Mouse (Mus musculus) midbrain, embryonic 11.5 days (tissue): ENCODE data around the gene Atp1b4. TPM values are rescaled to one million over a fixed set of nuclear protein-coding genes. Genes with fewer than 3 reads are reported as not detected.

ENCODE experiments used
- ATAC-seq: fragments of 200-750 bp; cut with Nextera tagmentation; 2 replicates; pipeline ENCODE4 v1.8.0; 2017; ENCODE audit warnings: moderate TSS enrichment, moderate library complexity; ENCODE audit not compliant: low FRiP score
- DNase-seq: peaks from one replicate; pipeline ENCODE4 v3.0.0; 2015; ENCODE audit warnings: low spot score; ENCODE audit errors: missing footprints
- H3K27ac ChIP-seq: fragments of 300-500 bp; sonication (generic); 2 replicates; pipeline ENCODE4 v1.5.1; 2014; ENCODE audit warnings: low read depth, low read length
- H3K27me3 ChIP-seq: fragments of 300-500 bp; sonication (generic); 2 replicates; pipeline ENCODE4 v1.6.1; 2014; ENCODE audit warnings: mild to moderate bottlenecking, low read length, moderate library complexity, mixed read lengths; ENCODE audit not compliant: control insufficient read depth, insufficient read depth
- H3K36me3 ChIP-seq: fragments of 300-500 bp; sonication (generic); 2 replicates; pipeline ENCODE4 v1.6.1; 2014; ENCODE audit warnings: mild to moderate bottlenecking, low read length, moderate library complexity, mixed read lengths; ENCODE audit not compliant: control insufficient read depth, insufficient read depth
- H3K4me1 ChIP-seq: fragments of 300-500 bp; sonication (generic); 2 replicates; pipeline ENCODE4 v1.6.1; 2014; ENCODE audit warnings: low read length; ENCODE audit not compliant: control insufficient read depth, insufficient read depth
- H3K4me2 ChIP-seq: fragments of 300-500 bp; sonication (generic); 2 replicates; pipeline ENCODE4 v1.6.1; 2014; ENCODE audit warnings: mild to moderate bottlenecking, moderate library complexity
- H3K4me3 ChIP-seq: fragments of 300-500 bp; sonication (generic); 2 replicates; pipeline ENCODE4 v1.5.1; 2014; ENCODE audit warnings: low read depth, low read length
- H3K9ac ChIP-seq: fragments of 300-500 bp; sonication (generic); 2 replicates; pipeline ENCODE4 v1.6.1; 2014; ENCODE audit warnings: low read length
- H3K9me3 ChIP-seq: fragments of 300-500 bp; sonication (generic); 2 replicates; pipeline ENCODE4 v1.6.1; 2016; ENCODE audit warnings: low read length; ENCODE audit not compliant: control insufficient read depth
- WGBS: fragments of 180-500 bp; shearing (Covaris S2); extraction: QIAGEN DNeasy Blood & Tissue Kit; methylation state at CpG from one replicate; pipeline ENCODE4 v1.1.7; 2014; 5-methylcytosine and 5-hydroxymethylcytosine counted together
- polyA plus RNA-seq: library from polyadenylated mRNA; unstranded; fragments of >200 nt; fragmentation: Nextera tagmentation; extraction: Ambion mirVana; gene quantifications from 2 replicates; pipeline ENCODE4 v1.2.1, GENCODE M21; 2014

Gene Atp1b4
- polyA plus RNA-seq: not detected in 2 replicates

DNA sequence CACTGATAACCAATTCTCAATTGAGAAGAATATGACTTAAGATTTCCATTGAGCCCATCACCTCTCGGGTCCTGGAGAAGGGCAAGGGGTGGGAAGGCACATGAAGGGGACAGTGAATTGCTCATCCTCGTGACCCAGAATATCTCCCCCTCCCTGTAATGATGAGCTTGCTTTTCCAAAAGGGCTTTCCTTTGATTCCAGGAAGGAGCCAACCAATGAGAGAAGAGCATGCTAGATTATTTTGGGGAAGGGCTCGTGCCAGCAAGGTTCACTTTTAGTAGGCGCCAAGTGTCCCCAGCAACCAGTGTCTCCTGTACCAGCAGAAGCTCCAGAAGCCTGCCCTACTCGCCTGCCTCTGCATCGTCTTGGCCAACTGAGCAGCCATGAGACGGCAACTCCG, at the start of gene Atp1b4:
Atp1b4 (plus strand) TSS at position 301 of the 400 bp plus-strand sequence.
- 89% methylated on average over 8 of the region's 8 CpGs for WGBS

DNA sequence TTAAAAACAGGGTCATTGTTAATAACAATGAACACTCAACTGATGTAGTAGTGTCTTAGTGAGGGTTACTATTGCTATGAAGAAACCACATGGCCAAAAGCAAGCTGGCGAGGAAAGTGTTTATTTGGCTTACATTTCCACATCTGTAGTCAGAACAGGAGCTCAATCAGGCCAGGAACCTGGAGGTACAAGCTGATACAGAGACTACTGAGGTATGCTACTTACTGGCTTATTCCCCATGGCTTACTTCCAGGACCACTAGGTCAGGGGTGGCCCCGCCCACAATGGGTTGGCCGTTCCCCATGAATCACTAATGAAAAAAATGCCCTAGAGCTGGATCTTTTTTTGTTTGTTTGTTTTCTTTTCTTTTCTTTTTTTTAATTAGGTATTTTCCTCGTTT, 7.4 kb upstream of the Atp1b4 start:
- Histone ChIP-seq H3K4me2 (no peak overlapping the region), H3K27ac (no peak overlapping the region), H3K9me3 (no peaks in the 10 kb centered on the region), H3K4me1 (peaks cover 2% of the 10 kb centered on the region; the same call in 1 of the 2 replicates), H3K36me3 (no peaks in the 10 kb centered on the region), H3K27me3 (no peaks in the 10 kb centered on the region), H3K4me3 (no peak overlapping the region), H3K9ac (no peak overlapping the region)
- no peak for DNase-seq
- WGBS: 66% methylated on average over 4 of the region's 4 CpGs
- ATAC-seq: no peak

More for the DNA sequence above, at the start of gene Atp1b4:
- Histone ChIP-seq H3K4me2 (no peak within 1 kb of the TSS), H3K27ac (no peak within 1 kb of the TSS), H3K36me3 (no peaks in the 10 kb centered on the region), H3K9me3 (no peaks in the 10 kb centered on the region), H3K4me3 (no peak within 1 kb of the TSS), H3K27me3 (no peaks in the 10 kb centered on the region), H3K4me1 (peaks cover 5% of the 10 kb centered on the region; the same call in 1 of the 2 replicates), H3K9ac (no peak within 1 kb of the TSS)
- DNase-seq (no peak), ATAC-seq (no peak)

DNA sequence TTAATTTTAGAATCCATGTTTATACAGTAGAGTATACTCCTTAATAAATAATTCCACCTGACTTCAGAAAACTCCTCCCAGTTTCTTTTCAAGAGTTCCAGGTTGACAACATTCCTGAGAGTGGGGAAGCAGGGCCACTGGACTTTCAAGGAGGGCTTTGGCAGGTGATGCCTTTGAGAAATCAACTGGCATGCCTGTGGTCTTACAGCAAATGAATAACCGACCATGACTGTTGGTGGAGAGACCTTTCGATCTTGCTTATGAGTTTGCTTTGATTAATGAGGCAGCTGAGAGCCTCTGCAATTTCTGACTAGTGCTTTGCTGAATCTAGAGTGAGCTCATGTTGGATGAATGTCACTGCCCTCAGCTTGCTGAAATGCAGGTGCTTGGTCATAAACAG, 4.9 kb upstream of the Atp1b4 start:
- Histone ChIP-seq H3K4me2 (no peak overlapping the region), H3K9me3 (no peaks in the 10 kb centered on the region), H3K27ac (no peak overlapping the region), H3K4me1 (peaks cover 5% of the 10 kb centered on the region; the same call in 1 of the 2 replicates), H3K4me3 (no peak overlapping the region), H3K27me3 (no peaks in the 10 kb centered on the region), H3K36me3 (no peaks in the 10 kb centered on the region), H3K9ac (no peak overlapping the region)
- DNase-seq: no peak
- ATAC-seq: no peak
- WGBS: 80% methylated on average over 2 of the region's 2 CpGs

DNA sequence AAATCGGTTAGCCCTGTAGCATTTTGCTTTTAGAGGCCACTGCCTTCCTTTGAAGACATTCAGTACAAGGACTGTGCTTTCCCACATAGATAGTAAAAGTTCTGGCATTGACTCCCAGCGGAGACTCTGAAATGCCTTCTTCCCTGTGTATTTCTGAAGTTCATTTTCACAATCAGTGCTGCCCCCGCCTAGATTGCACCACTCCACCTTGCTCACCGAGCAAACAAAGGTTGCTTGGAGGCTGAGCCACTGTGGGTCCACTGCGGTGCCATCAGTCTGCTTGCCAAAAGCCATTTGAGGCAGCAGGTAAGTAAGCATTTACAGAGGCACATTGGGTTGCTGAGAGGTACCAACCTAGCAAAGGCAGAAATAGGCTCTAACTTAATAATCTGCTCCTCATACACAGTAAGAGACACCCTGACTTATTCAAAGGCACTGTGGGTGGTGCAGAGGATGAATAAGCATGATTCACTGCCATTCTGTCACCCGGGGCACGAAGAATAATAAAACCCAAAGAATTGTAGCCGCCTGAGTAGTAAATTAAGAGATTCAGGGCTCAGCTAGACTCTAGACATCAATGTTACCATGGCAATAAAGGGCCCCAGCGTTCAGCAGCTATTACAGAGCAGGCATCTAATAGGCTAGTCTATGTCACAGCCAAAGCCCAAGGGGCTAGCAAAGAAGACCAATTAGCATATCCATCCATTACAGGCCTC, 2.9 kb upstream of the Atp1b4 start:
- H3K27ac ChIP-seq: no peak overlapping the region; the same call in 1 of the 2 replicates
- no peaks in the 10 kb centered on the region for H3K27me3 ChIP-seq
- H3K4me1 ChIP-seq: peaks cover 5% of the 10 kb centered on the region; the same call in 1 of the 2 replicates
- no peaks in the 10 kb centered on the region for H3K36me3 ChIP-seq
- WGBS: 48% methylated on average over 9 of the region's 9 CpGs
- DNase-seq: no peak
- ATAC-seq: peak; percentile 98
- H3K9ac ChIP-seq: no peak overlapping the region
- no peak overlapping the region for H3K4me2 ChIP-seq
- H3K9me3 ChIP-seq: no peaks in the 10 kb centered on the region
- H3K4me3 ChIP-seq: no peak overlapping the region

DNA sequence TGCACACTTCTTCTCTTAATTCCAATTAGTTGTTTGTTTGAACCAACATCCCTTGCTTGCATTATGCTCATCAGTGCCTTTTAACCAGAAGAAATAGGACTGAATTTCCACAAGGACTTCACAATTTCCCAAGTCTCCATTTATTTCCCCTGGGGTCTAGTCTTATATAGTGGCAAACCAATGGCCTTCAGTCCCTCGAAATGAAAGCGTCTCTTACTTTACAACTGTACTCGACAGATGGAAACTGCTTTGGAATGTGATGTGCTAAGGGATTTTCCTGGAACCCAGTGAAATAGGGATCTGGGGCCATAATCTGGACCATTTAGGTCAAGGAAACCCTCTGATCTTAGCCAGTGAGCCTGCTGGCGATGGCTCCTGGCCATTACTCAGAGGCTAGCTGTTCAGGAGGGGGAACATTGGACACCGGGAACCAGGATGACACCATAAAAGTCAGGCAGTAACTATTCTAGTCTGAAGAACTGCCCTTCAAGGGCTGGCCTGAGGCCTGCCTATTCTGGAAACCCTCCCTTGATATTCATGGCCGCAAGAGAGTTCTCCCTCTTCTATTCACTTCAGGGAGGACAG, 2.3 kb upstream of the Atp1b4 start:
- H3K4me2 ChIP-seq: no peak overlapping the region
- ATAC-seq (peak; percentile 31; the same call in 1 of the 2 replicates), DNase-seq (peak; percentile 82)
- H3K27ac ChIP-seq: no peak overlapping the region; the same call in 1 of the 2 replicates
- H3K9ac ChIP-seq: no peak overlapping the region
- H3K27me3 ChIP-seq: no peaks in the 10 kb centered on the region
- WGBS: 84% methylated on average over 6 of the region's 6 CpGs
- H3K4me3 ChIP-seq: no peak overlapping the region
- no peaks in the 10 kb centered on the region for H3K9me3 ChIP-seq
- H3K36me3 ChIP-seq: no peaks in the 10 kb centered on the region
- H3K4me1 ChIP-seq: peaks cover 5% of the 10 kb centered on the region; the same call in 1 of the 2 replicates

DNA sequence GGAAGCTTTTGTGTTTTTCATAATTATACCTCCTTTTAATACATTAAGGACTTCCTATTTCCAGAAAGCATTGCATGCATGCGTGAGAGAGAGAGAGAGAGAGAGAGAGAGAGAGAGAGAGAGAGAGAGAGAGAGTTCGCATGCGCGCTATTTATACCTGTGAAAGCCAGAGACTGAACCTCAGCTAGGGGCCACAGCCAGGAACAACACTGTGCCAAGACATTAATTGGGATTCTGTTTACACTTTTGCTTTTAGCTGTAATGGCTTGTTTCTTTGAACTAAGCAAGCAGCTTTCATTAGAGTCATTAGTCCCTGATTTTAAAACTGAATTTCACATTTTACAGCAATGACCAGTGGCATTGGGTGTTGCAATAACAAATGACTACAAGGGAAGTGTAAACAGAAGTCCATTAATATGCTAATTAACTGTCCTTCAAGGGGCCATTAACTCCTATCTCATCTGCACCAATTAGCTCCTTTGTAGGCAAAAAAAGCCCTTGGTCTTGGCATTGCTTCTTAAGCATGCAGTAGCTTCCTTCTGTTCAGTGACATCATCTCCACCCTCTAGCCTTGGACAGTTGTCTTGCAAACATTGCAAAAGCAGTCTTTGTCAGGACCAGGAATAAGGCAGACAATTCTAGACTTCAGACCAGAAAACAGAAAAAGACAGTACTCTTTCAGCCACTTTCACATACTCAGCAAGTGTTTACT, 14.9 kb downstream of the Atp1b4 start:
- no peak for DNase-seq
- 62% methylated on average over 4 of the region's 4 CpGs for WGBS

DNA sequence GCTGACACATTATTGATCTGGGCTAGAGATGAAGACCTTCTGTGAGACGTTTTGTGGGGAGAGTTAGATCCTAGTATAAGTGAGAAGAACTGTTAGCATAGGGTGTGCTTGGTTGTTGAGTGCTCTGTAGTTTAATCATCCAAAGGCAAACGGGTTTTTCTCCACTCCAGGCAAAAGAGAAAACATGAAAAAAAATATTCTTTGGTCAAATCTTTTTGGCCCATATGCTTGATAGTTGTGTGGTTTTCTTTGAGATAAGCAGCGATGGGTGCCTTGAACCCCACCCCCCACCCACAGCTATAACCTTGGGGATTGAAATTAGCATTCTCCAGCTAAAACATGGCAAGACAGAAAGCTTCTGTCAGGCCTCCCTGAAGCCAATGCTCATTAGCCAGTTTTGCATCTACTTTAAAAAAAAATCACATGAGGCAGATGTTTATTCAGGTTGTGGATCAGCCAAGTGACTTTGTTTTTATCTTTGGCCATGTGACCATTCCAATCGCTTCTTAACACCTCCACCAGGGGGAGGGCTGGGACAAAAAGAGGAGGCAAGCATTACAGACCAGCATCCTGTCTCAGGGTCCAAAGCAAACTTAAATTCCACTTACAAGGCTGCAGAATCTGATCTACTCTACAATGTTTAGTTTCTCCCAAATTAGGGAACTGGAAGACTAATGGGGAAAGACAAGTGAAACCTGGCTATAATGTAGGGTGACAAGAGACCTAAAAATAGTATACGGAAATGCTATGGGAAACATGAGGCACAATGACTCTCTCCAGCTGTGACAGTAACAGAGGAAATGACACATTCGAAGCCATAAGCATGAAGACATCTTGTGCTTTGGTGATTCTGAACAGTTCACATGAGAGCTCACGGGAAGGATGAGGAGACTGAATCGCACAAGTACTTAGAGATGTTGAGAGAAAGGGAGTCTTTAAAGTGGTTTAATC, 18.6 kb downstream of the Atp1b4 start:
- H3K9me3 ChIP-seq: no peaks in the 10 kb centered on the region
- H3K27me3 ChIP-seq: no peaks in the 10 kb centered on the region
- 60% methylated on average over 8 of the region's 8 CpGs for WGBS
- H3K4me3 ChIP-seq: no peak overlapping the region
- no peak overlapping the region for H3K27ac ChIP-seq
- no peaks in the 10 kb centered on the region for H3K4me1 ChIP-seq
- H3K9ac ChIP-seq: no peak overlapping the region
- DNase-seq: no peak
- H3K36me3 ChIP-seq: no peaks in the 10 kb centered on the region
- H3K4me2 ChIP-seq: no peak overlapping the region
- ATAC-seq: no peak

More for the DNA sequence above, 14.9 kb downstream of the Atp1b4 start:
- Histone ChIP-seq H3K27me3 (no peaks in the 10 kb centered on the region), H3K4me3 (no peak overlapping the region), H3K4me1 (no peaks in the 10 kb centered on the region), H3K27ac (no peak overlapping the region), H3K9me3 (no peaks in the 10 kb centered on the region), H3K9ac (no peak overlapping the region), H3K4me2 (no peak overlapping the region), H3K36me3 (no peaks in the 10 kb centered on the region)
- no peak for ATAC-seq

DNA sequence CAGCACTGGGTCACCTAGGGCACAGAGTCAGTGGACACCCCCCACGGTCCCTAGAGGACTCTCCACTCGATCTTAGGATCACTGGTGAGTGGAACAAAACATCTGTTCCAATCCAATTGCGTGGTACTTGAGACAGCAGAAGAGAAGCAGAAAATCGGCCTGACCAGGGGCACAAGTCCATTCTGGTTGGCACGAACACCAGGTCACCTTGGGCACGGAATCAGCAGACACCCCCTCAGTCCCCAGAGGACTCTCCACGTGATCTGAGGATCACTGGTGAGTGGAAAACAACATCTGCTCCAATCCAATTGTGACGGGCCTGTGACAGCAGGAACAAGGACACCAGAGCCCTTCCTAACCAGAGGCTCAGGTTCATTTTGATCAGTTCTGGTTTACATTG, 46.0 kb downstream of the Atp1b4 start:
- no peaks in the 10 kb centered on the region for H3K36me3 ChIP-seq
- H3K9me3 ChIP-seq: no peaks in the 10 kb centered on the region
- no peaks in the 10 kb centered on the region for H3K4me1 ChIP-seq
- DNase-seq (no peak), ATAC-seq (no peak)
- H3K4me3 ChIP-seq: no peak overlapping the region
- WGBS: 70% methylated on average over 8 of the region's 8 CpGs
- H3K9ac ChIP-seq: no peak overlapping the region
- no peaks in the 10 kb centered on the region for H3K27me3 ChIP-seq
- H3K27ac ChIP-seq: no peak overlapping the region
- no peak overlapping the region for H3K4me2 ChIP-seq
